Mouse (Mus musculus): ENCODE results near the gene Nyx. TPM values are rescaled to one million over a fixed set of nuclear protein-coding genes. Genes with fewer than 3 reads are reported as not detected.

Gene Nyx
- polyA plus RNA-seq, 1 experiment from 2014 or later = 0.04 TPM

Other genes starting within 250 kb of the Nyx start
- gene Ddx3x, start 185.1 kb upstream of the Nyx start, polyA plus RNA-seq (2014; fragmentation: Nextera tagmentation; extraction: Ambion mirVana) = 196 and 219 TPM in 2 replicates
- 2.4 and 2.6 TPM in 2 replicates for gene Gpr34, start 166.0 kb downstream of the Nyx start, polyA plus RNA-seq (2014; fragmentation: Nextera tagmentation; extraction: Ambion mirVana)
- gene Gpr82, start 195.3 kb downstream of the Nyx start, polyA plus RNA-seq (2014; fragmentation: Nextera tagmentation; extraction: Ambion mirVana) = 0.23 TPM in 1 of 2 replicates, not detected in the other